Mouse (Mus musculus) bone marrow macrophage, adult 2 months (primary cell): ENCODE measurements around the gene Slc15a1. TPM values are rescaled to one million over a fixed set of nuclear protein-coding genes. Genes with fewer than 3 reads are reported as not detected.
"Not testable (repeated sequence)": the region's sequence is repeated elsewhere in the genome, so short reads cannot be mapped to it uniquely, and the experiment has no call there.

Source experiments
- H3K27ac ChIP-seq: 2 replicates; pipeline ENCODE4 v1.5.1; 2012; ENCODE audit warnings: low read depth, low read length; ENCODE audit not compliant: insufficient read depth
- H3K4me1 ChIP-seq: 2 replicates; pipeline ENCODE4 v1.6.1; 2012; ENCODE audit warnings: low read length; ENCODE audit not compliant: control insufficient read depth, insufficient read depth
- H3K4me3 ChIP-seq: 2 replicates; pipeline ENCODE4 v1.5.1; 2012; ENCODE audit warnings: mild to moderate bottlenecking, low read length, moderate library complexity; ENCODE audit not compliant: insufficient read depth
- CTCF ChIP-seq: IDR thresholded peaks from 2 replicates; pipeline ENCODE4 v1.5.1; 2012; ENCODE audit warnings: low read depth, mild to moderate bottlenecking, low read length, moderate library complexity
- POLR2A ChIP-seq: IDR thresholded peaks from 2 replicates; pipeline ENCODE4 v1.6.1; 2012; ENCODE audit warnings: mild to moderate bottlenecking, low read depth, low read length, borderline replicate concordance
- polyA plus RNA-seq: library from polyadenylated mRNA; stranded (reverse); fragments of >200 nt; gene quantifications from 2 replicates; pipeline ENCODE4 v1.2.4, GENCODE M21; 2012; ENCODE audit not compliant: missing spikeins, insufficient read depth, insufficient read length

The Slc15a1 gene
- polyA plus RNA-seq, 1 experiment = 0.52 TPM

DNA sequence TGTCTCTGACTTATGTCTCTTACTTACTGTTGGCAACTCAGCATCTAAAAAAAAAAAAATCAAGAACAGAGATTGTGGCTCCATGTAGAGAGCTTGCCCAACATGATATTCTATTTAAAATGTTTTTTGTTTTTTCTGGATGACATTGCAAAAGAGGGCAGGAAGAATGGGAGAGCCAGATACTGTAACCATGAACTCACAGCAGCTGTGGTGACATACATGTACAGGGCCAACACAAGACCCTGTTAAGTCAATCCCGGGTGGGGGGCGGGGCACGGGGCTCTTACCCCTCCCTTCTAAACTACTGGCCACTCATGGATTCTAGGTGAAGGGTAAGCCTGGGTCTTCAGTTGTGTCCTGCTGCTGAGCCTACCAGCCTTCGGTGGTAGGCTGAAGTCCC is 83.1 kb downstream of the Slc15a1 start:
- TF ChIP-seq CTCF (no peak), POLR2A (no peak)
- H3K27ac ChIP-seq = peak overlapping the region; percentile 87
- H3K4me1 ChIP-seq = peaks cover 38% of the 10 kb centered on the region
- H3K4me3 ChIP-seq = no peak overlapping the region

DNA sequence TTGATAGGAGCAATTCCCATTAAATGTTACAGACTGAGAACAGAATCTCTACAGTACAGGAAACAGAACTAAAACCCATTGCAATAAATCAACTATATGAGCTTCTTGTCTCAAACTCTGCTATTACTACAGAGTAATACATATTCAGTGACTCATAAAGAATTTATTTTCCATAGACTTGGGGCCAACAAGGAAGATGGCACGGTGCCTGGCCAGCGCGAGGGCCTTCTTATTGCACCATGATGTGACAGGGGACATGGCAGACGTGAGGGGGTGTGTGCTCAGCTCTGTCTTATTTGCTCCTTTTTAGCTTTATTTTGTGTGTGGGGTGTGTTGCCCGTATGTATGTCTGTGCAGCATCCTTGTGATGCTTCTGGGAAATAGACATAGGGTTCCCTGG is 87.5 kb downstream of the Slc15a1 start:
- Histone ChIP-seq H3K4me3 (no peak overlapping the region), H3K4me1 (peaks cover 18% of the 10 kb centered on the region), H3K27ac (no peak overlapping the region)
- TF ChIP-seq POLR2A (no peak), CTCF (no peak)

DNA sequence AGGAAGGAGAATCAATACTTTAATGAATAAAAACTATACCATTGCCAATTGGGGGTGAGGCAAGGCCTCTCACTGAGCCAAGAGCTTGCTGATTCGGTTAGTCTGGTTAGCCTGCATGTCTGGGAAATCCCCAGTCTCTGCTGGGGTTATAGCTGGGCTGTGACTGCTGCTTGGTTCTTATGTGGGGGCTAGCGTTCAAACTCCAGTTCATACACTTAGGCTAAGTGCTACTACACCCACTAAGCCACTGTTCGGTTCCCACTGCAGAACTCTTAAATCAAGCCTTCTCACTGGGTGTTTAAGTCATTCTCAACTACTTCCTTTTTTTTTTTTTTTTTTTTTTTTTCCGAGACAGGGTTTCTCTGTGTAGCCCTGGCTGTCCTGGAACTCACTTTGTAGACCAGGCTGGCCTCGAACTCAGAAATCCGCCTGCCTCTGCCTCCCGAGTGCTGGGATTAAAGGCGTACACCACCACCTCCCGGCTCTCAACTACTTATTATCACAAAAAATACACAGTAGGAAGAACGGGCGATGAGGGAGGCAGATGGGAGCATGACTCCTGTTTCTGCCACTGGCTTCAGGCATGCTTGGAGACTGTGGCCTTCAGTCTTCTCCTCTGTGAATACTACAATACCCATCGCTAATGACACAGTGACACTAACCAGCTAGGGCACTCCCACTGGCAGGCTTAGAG is 88.3 kb downstream of the Slc15a1 start:
- H3K27ac ChIP-seq = no peak overlapping the region
- TF ChIP-seq CTCF (no peak), POLR2A (no peak)
- no peak overlapping the region for H3K4me3 ChIP-seq
- H3K4me1 ChIP-seq = peaks cover 11% of the 10 kb centered on the region

DNA sequence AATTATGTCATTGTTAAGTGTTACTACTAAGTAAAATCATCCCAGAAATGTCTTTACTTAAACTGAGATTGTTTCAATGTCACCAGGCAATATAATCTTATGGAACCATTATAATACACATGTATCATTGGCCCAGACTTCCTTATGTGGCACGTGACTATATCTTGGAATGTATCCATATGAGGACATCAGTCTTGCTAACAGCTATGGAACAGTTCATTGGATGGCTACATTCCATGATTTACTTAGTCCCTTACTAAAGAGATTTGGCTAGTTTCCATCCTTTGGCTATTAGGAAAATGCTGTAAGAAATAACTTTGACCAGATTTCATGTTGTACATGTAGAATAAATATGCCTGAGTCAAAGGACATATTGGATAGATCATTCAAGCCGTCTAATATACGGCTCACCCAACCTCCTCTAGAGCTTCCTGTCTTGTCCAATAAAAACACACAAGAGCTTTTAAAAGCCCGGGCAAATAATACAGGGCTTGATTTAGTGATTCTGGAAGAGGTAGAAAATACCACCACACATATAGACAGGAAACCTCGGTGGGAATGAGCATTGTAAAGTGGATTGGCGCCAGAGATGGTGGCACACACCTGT is 90.3 kb downstream of the Slc15a1 start:
- no peak for TF ChIP-seq CTCF
- no peak for TF ChIP-seq POLR2A
- no peak overlapping the region for H3K27ac ChIP-seq
- no peak overlapping the region for H3K4me3 ChIP-seq
- peaks cover 8% of the 10 kb centered on the region for H3K4me1 ChIP-seq

DNA sequence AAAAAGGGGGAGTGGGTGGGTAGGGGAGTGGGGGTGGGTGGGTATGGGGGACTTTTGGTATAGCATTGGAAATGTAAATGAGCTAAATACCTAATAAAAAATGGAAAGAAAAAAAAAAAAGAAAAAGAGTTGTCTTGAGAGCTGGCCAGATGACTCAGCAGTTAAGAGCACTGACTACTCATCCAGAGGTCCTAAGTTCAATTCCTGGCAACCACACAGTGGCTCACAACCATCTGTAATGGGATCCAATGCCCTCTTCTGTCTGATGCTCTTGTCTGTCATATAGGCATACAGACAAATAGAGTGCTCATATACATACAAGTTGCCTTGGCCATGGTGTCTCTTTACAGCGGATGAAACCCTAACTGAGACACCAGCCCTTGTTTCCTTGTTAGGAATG is 91.3 kb downstream of the Slc15a1 start:
- H3K4me3 ChIP-seq, H3K27ac ChIP-seq: not testable (repeated sequence)
- peaks cover 12% of the 10 kb centered on the region for H3K4me1 ChIP-seq

Other genes starting within 250 kb of the Slc15a1 start
- gene Stk24, start 125.2 kb downstream of the Slc15a1 start, polyA plus RNA-seq = 97.7 and 101 TPM in 2 replicates